Mouse (Mus musculus) frontal cortex, adult (tissue): ENCODE measurements around the gene Idi2.
"Not testable (repeated sequence)": the region's sequence is repeated elsewhere in the genome, so short reads cannot be mapped to it uniquely, and the experiment has no call there.

Experiments used
- ATAC-seq: cut with Nextera tagmentation; 2 replicates; pipeline ENCODE4 v1.9.2; 2017; ENCODE audit warnings: mild to moderate bottlenecking, moderate library complexity, mixed read lengths; ENCODE audit not compliant: low TSS enrichment

Idi2 gene

DNA sequence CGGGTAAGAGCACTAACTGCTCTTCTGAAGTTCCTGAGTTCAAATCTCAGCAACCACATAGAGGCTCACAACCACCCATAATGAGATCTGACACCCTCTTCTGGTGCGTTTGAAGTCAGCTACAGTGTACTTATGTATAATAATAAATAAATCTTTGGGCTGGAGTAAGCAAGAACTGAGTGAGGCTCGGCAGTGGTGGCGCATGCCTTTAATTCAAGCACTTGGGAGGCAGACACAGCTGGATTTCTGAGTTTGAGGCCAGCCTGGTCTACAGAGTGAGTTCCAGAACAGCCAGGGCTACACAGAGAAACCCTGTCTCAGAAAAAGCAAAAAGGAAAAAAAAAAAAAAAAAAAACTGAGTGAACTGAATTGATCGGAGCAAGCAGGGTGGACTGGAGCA is 44.6 kb downstream of the Idi2 start:
- not testable (repeated sequence) for ATAC-seq

DNA sequence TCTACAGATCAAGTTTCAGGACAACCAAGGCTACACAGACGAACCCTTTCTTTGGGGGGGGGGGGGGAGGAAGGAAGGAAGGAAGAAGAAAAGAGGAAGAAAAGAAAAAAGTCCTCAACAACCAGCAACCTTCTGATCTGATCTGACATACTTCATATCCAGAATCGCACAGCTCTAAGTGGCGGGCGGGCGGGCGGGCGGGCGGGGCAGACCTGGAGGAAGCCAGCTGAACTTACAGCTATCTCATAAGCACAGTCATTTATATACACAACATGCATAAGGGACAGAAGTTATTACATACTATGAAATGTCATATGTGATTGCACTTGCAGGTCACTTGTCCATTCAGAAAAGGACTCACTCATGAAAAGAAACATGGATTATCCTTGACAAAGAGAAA is 46.8 kb downstream of the Idi2 start:
- ATAC-seq: no peak

DNA sequence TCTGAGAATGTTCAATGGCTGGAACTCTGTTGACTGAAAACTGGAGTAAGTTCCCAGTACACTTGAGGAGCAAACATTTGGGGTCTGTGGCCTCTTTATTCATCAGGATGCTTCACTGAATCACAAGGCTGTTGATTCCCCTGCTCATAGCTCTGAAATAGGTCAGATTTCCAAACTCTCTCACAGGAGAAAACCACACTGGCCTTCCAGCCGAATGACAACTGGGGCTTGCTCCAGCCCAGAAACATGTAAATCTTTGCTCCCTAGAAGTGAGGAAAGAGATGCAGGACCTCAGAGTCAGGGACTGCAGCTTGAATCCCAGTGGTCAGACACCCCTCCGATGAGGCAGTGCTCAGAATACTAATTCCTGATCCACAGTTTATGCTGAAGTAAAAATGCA is 50.6 kb downstream of the Idi2 start:
- no peak for ATAC-seq
